In genomic region chrX:11170416-11170815, GRCm38 (mm10) we compare ENCODE assay signal across 12 mouse cellular contexts.
"Had no signal": no experiment of that assay in that cellular context is flagged by ENCODE, and none has a peak within 500 bp of the region (broad histone marks: within the 10 kb centered on the region; RNA-seq: fewer than 3 reads in every experiment).

No protein-coding gene starts in this region.

- H3K27ac ChIP-seq: kidney, postnatal 0 days; layer of hippocampus, adult 2 months; limb, embryonic 13.5 days; liver, embryonic 14.5 days; midbrain, embryonic 12.5 days; stomach, postnatal 0 days had no signal

- H3K4me1 ChIP-seq: limb, embryonic 13.5 days; midbrain, embryonic 12.5 days had no signal

- H3K9me3 ChIP-seq: limb, embryonic 13.5 days; midbrain, embryonic 12.5 days had no signal

- ATAC-seq: lung, postnatal 0 days; midbrain, embryonic 16.5 days had no signal

- H3K9ac ChIP-seq: limb, embryonic 13.5 days; liver, embryonic 14.5 days; midbrain, embryonic 12.5 days had no signal

- H3K4me2 ChIP-seq: limb, embryonic 13.5 days; midbrain, embryonic 12.5 days had no signal

- H3K27me3 ChIP-seq: midbrain, embryonic 12.5 days had no signal

- H3K4me3 ChIP-seq: layer of hippocampus, adult 2 months; limb, embryonic 13.5 days; midbrain, embryonic 12.5 days had no signal

- H3K36me3 ChIP-seq: limb, embryonic 13.5 days; midbrain, embryonic 12.5 days had no signal

- DNase-seq: kidney, postnatal 4 days; lung, adult 18-20 months; right cerebral cortex, postnatal 25 days; thymus, postnatal 4 days had no signal
